Mouse (Mus musculus) 3T3-L1 (cell line): ENCODE results near the gene Slc25a22.
A peak's percentile ranks its signal among the peaks of the same experiment; 100 is the strongest.
"Not testable (repeated sequence)": the region's sequence is repeated elsewhere in the genome, so short reads cannot be mapped to it uniquely, and the experiment has no call there.

ENCODE experiments used
- DNase-seq: peaks from one replicate; pipeline ENCODE4 v3.0.0-alpha.2; 2015; ENCODE audit warnings: low read depth, low spot score

The Slc25a22 gene

GRCm38 (mm10) chr7:141457986-141458660 is 20.4 kb upstream of the Slc25a22 start:
- DNase-seq, result peak; percentile 68

- no peak for DNase-seq
These were observed 19.5 kb upstream of the Slc25a22 start for GRCm38 (mm10) chr7:141457236-141457635.

- DNase-seq, result peak; percentile 55
These were observed 19.0 kb upstream of the Slc25a22 start for GRCm38 (mm10) chr7:141456739-141457138.

GRCm38 (mm10) chr7:141455610-141456314 is 18.1 kb upstream of the Slc25a22 start:
- peak; percentile 79 for DNase-seq

- DNase-seq, result peak; percentile 83
These were observed 17.4 kb upstream of the Slc25a22 start, which contains the start of gene Pnpla2 for GRCm38 (mm10) chr7:141454967-141455551. TSS of gene Pnpla2 (plus strand) at chr7:141455198.

GRCm38 (mm10) chr7:141453636-141454035 is 15.9 kb upstream of the Slc25a22 start:
- DNase-seq, result no peak

GRCm38 (mm10) chr7:141451928-141452327 is 14.2 kb upstream of the Slc25a22 start:
- DNase-seq, result no peak

GRCm38 (mm10) chr7:141447110-141447991 is 9.7 kb upstream of the Slc25a22 start, which contains the start of gene Rplp2:
TSS of gene Rplp2 (plus strand) at chr7:141447370.
- peak; percentile 96 for DNase-seq

GRCm38 (mm10) chr7:141446374-141446773 is 8.7 kb upstream of the Slc25a22 start:
- DNase-seq, result not testable (repeated sequence)

- DNase-seq, result peak; percentile 76
These were observed 6.1 kb upstream of the Slc25a22 start, which contains the start of gene Pidd1 for GRCm38 (mm10) chr7:141443828-141444237. TSS of gene Pidd1 (minus strand) at chr7:141444025.

GRCm38 (mm10) chr7:141443081-141443821 is 5.6 kb upstream of the Slc25a22 start:
- peak; percentile 68 for DNase-seq

- no peak for DNase-seq
These were observed 4.5 kb upstream of the Slc25a22 start for GRCm38 (mm10) chr7:141442199-141442598.

- no peak for DNase-seq
These were observed 3.8 kb upstream of the Slc25a22 start for GRCm38 (mm10) chr7:141441460-141441859.

GRCm38 (mm10) chr7:141440613-141441012 is 2.9 kb upstream of the Slc25a22 start:
- DNase-seq, result peak; percentile 53

GRCm38 (mm10) chr7:141439811-141440210 is 2.1 kb upstream of the Slc25a22 start:
- no peak for DNase-seq

GRCm38 (mm10) chr7:141439140-141439679 is 1.5 kb upstream of the Slc25a22 start:
- DNase-seq, result no peak

GRCm38 (mm10) chr7:141438201-141438968 is 693 bp upstream of the Slc25a22 start:
- DNase-seq, result no peak

- no peak for DNase-seq
These were observed 1.2 kb downstream of the Slc25a22 start for GRCm38 (mm10) chr7:141436523-141436892.

GRCm38 (mm10) chr7:141435856-141436522 is 1.7 kb downstream of the Slc25a22 start:
- no peak for DNase-seq
